Mouse (Mus musculus): ENCODE measurements around the gene Thsd4. TPM values are rescaled to one million over a fixed set of nuclear protein-coding genes. Genes with fewer than 3 reads are reported as not detected.

The Thsd4 gene
- total RNA-seq, 2 experiments from 2014 or later, result 6.2 to 6.4 TPM

DNA sequence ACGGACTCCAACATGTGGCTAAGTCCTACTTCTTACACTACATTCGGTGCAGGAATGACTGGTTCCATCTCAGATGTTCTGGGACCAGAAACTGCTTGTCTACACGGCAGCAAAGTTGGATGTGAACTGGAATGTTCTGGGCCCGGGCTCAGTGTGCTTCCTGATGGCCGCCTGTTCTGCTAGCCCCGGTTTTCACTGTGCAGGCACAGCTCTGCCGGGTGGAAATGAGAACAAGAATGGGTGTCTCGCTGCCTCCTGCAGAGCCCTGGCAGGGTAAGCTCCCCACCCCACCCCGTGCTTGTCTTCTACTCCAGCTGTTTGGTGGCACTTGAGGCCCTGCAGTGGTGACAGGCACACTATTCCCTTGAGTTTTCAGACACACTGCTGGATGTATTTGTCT is 285.7 kb downstream of the Thsd4 start:
- no peak for DNase-seq (ENCODE audit: low spot score)
- intact Hi-C loops (cut with DNase I), result loop anchor here (10.0 kb wide), 1 partner anchor 251 kb away; no protein-coding TSS in a partner anchor

DNA sequence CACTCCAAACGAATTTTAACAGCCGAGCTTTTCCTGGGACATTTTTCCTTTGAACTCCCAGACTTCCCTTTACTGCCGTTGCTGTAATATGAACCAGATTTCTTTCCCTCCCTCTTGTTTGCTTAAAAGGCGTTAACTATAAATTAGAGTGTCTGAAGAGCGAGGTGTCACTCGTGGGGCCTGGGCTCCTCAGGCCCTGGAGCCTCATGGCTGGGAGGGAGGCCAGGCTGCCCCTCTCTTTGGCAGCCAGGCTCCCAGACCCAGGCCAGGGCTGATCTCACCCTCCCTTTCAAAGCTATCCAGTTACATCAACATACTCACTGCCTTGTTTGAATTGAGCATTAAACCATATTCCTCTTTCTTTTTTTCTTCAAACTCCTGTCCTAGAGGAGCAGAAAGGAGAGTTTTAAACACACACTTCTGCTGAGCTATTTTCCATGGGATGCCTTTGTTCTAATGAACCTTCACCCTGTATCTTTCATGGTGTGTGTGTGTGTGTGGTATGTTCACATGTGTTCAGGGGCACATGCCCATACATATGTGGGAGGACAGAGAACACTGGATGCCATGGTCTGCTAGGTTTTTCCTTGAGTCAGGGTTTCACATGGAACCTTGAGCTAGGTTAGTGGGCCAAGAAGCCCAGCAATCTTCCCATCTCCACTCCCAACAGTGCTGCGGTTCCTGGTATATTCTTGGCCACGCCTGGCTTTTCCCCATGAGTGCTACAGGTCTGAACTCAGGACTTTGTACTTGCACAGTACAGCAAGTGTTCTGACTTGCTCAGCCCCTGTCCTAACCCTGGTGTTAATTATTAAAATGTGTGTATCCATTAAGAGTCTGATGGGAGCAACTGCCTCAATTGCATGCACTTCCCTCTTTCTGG is 287.4 kb downstream of the Thsd4 start:
- DNase-seq (ENCODE audit: low spot score), result no peak
- intact Hi-C loops (cut with DNase I), result loop anchor here (10.0 kb wide), 1 partner anchor 250 kb away; no protein-coding TSS in a partner anchor

GRCm38 (mm10) chr9:60231981-60232881 is 289.6 kb downstream of the Thsd4 start:
- no peak for DNase-seq (ENCODE audit: low spot score)
- intact Hi-C loops (cut with DNase I), result loop anchor here (10.0 kb wide), 1 partner anchor 247 kb away; no protein-coding TSS in a partner anchor

DNA sequence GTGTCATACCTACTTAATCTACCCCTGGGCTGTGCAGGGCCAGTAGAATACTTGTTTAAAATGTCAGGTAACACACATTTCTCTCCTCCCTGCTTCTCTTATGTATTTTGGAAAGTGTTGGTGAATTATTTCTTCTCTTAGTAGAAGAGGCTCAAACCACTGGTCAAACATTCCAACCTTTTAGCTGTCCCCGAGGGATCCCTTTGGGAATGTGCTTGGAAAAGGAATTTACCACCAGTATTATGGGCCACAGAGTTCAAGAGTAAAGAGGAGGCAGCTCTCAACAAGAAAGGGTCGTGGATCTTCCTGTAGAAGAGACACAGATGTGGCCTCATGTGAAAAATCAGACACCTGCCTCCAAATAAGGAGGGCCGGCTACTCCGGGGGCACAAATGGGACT is 292.4 kb downstream of the Thsd4 start:
- intact Hi-C loops (cut with DNase I), result no loop called here
- DNase-seq (ENCODE audit: low spot score), result no peak

GRCm38 (mm10) chr9:60227727-60228126 is 294.1 kb downstream of the Thsd4 start:
- DNase-seq (ENCODE audit: low spot score), result no peak
- intact Hi-C loops (cut with DNase I), result no loop called here

GRCm38 (mm10) chr9:60226679-60227078 is 295.2 kb downstream of the Thsd4 start:
- no peak for DNase-seq (ENCODE audit: low spot score)
- intact Hi-C loops (cut with DNase I), result no loop called here

GRCm38 (mm10) chr9:60226155-60226554 is 295.7 kb downstream of the Thsd4 start:
- DNase-seq (ENCODE audit: low spot score), result no peak
- intact Hi-C loops (cut with DNase I), result no loop called here

- no peak for DNase-seq (ENCODE audit: low spot score)
- intact Hi-C loops (cut with DNase I), result no loop called here
Observed at GRCm38 (mm10) chr9:60225453-60225852, 296.4 kb downstream of the Thsd4 start.

DNA sequence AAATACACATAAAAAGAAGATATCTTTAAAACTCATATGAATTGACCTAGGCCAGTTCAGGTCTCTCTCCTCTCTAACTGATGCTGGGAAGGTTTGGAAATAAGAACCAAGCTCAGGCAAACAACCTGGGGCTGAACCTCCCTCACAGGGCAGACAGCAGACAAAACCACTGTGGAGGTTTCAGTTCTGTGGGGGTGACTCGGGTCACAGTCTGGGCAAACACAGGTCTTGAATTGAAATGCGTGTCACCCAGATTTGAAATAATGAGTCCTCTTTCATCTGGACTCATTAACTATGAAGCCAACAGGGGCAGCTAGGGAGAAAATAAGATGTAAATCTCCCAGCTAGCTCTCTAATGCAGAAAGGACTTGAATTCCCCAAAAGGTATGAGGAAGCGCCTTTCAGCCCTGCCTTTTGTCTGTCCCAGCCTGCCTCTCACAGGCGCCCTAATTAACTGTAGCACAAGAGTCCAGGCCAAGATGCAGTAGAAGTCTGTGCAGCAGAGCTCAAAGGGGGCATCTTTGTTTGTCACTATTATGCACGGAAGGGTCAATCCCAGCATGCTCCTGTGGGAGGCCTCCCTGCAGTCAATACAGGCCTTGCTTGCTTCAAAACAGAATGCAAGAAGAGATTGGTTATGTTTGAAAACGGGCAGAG is 297.7 kb downstream of the Thsd4 start:
- intact Hi-C loops (cut with DNase I), result no loop called here
- DNase-seq (ENCODE audit: low spot score), result no peak

- intact Hi-C loops (cut with DNase I), result no loop called here
- DNase-seq (ENCODE audit: low spot score), result no peak
Observed at GRCm38 (mm10) chr9:60220431-60220830, 301.4 kb downstream of the Thsd4 start.

DNA sequence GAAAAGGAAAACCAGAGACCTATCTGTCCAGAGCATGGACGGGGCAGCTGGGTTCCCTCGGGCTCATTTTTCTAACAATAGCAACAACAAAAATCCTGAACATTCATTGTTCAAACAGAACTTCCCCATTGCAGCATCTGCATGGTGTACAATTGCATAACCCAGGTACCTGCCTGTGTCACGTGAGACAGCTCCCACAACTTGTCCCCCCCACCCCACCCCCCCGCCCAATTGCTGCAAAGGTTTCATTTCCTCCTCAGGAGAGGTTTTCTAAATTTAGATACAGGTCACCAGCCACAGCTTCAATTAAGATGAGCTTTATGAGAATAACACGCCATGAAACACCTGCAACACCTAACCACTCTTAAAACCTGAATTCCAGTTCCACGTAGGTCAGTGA is 303.4 kb downstream of the Thsd4 start:
- intact Hi-C loops (cut with DNase I), result no loop called here
- no peak for DNase-seq (ENCODE audit: low spot score)

DNA sequence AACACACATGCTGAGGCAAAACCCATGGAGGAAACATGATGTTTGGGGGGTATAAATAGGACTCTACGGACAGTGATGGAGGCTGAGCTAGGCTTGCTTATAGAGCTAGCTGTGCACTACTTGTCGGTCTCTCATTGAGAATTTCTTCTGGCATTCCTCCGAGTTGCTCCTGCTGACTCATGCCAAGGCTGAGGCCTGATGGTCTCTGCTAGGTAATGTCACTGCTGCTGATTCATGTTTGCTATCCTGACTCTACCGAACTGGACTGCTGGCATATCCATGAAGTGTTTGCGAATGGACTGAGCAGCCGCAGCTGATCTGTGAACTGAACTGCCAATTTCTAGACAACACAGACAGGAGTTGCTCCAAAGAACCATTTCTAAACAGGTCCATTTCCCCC is 305.8 kb downstream of the Thsd4 start:
- intact Hi-C loops (cut with DNase I), result no loop called here
- DNase-seq (ENCODE audit: low spot score), result no peak

GRCm38 (mm10) chr9:60213111-60213510 is 308.7 kb downstream of the Thsd4 start:
- intact Hi-C loops (cut with DNase I), result no loop called here
- DNase-seq (ENCODE audit: low spot score), result no peak

DNA sequence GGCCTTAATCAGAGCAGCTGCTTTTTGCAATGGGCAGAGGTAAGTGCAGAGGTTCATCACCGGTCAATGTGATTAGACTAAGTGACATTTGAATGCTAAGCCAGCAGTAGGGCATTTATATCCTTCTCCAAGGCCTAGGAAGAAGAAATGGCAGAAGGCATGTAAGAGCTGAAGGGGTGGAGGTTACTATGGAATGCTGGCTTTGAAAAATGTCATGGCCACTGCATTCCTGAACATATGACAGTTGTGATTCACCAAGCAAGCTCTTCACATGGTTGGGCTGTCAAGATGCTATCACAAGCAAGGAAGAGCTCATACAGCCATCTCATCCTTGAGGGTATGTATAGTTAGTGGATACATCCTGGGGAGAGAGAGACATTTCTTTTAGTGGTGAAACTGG is 313.0 kb downstream of the Thsd4 start:
- intact Hi-C loops (cut with DNase I), result no loop called here
- no peak for DNase-seq (ENCODE audit: low spot score)

DNA sequence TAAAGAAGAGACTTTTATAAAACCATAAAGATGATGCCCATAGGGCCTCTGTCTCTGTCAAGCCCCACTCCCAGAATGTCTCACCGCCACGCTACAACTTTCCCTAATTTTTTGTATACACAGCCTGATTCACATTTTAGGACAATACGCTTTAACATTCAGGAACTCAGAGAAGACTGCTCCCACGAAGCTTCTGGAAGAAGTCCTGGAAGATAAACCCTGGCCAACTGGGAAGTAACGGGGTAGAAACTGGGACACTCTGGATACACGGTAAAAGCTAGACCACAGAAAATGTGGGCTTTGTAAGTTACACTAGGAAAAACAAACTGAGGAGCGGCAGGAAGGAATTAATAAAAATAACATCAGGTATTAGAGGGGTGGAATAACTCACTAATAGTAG is 318.7 kb downstream of the Thsd4 start:
- intact Hi-C loops (cut with DNase I), result no loop called here
- no peak for DNase-seq (ENCODE audit: low spot score)

- intact Hi-C loops (cut with DNase I), result no loop called here
- no peak for DNase-seq (ENCODE audit: low spot score)
Observed at GRCm38 (mm10) chr9:60200436-60200835, 321.4 kb downstream of the Thsd4 start.

- intact Hi-C loops (cut with DNase I), result no loop called here
- no peak for DNase-seq (ENCODE audit: low spot score)
Observed at GRCm38 (mm10) chr9:60198530-60199200, 323.2 kb downstream of the Thsd4 start.

DNA sequence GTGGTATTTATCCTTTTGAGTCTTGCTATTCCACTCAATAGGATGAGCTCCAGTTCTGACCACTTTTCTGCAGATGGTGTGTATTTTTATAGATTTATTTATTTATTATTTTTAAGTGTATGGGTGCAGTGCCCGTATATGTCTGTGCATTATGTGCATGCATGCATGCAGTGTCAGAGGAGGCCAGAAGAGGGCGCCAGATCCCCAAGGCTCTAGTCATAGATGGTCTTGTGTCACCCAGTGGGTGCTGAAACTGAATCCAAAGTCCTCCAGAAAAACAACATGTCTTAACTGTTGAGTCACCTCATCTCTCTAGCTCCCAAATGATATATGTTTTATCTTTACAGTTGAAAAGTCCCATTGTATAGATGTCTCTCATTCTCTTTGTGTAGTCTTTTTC is 326.3 kb downstream of the Thsd4 start:
- no peak for DNase-seq (ENCODE audit: low spot score)
- intact Hi-C loops (cut with DNase I), result no loop called here

GRCm38 (mm10) chr9:60194905-60195304 is 326.9 kb downstream of the Thsd4 start:
- intact Hi-C loops (cut with DNase I), result no loop called here
- DNase-seq (ENCODE audit: low spot score), result no peak

GRCm38 (mm10) chr9:60192321-60192720 is 329.5 kb downstream of the Thsd4 start:
- intact Hi-C loops (cut with DNase I), result no loop called here
- DNase-seq (ENCODE audit: low spot score), result no peak

Data from heart, postnatal 25 days (tissue).